Mouse (Mus musculus): ENCODE results near the gene Runx3. TPM values are rescaled to one million over a fixed set of nuclear protein-coding genes. Genes with fewer than 3 reads are reported as not detected.
A peak's percentile ranks its signal among the peaks of the same experiment; 100 is the strongest.
"Not testable (repeated sequence)": the region's sequence is repeated elsewhere in the genome, so short reads cannot be mapped to it uniquely, and the experiment has no call there.

Runx3 gene
- total RNA-seq, 1 experiment from 2014 or later: 9.8 TPM

DNA sequence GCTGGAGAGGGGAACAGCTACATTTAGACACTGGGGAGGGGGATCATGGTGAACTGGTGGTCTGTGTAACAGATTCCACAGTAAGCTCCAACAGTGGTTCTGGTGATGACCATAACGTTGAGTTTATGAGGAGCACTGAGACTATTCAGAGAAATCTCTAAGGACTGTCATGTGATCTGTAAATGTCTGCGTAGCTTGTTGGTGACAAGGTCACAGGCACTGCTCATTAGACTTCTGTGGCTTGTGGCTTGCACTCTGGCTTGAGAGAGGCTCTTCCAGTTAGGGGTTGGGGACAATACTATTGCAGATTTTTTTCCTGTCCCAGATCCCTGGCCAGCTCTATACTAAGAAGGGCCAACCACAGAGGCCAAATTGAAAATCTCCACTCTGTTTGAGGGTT lies 39.2 kb downstream of the Runx3 start:
- no peak for ATAC-seq (replicated peaks; ENCODE audit: insufficient number of reproducible peaks, low FRiP score, low TSS enrichment, poor library complexity, severe bottlenecking)

DNA sequence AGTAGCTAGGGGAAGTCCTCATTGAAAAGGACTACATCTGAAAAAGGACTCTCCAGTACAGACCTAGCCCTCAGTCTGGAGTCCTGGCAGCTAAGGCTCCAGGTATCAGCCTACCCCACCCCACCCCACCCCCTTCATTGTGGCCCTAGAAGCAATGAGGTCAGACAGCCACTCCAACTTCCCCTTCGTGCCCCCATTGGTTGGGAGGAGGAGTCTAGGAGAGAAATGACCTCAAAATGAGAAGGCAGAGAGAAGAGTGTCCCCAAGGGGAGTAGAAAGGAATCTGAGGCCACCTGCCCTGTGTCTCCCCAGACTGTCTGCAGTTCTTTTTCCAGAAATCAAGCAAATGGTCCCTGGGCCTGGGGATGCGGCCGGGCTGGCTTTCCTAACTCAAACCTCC lies 39.7 kb downstream of the Runx3 start:
- peak; percentile 76 for ATAC-seq (replicated peaks; ENCODE audit: insufficient number of reproducible peaks, low FRiP score, low TSS enrichment, poor library complexity, severe bottlenecking)

DNA sequence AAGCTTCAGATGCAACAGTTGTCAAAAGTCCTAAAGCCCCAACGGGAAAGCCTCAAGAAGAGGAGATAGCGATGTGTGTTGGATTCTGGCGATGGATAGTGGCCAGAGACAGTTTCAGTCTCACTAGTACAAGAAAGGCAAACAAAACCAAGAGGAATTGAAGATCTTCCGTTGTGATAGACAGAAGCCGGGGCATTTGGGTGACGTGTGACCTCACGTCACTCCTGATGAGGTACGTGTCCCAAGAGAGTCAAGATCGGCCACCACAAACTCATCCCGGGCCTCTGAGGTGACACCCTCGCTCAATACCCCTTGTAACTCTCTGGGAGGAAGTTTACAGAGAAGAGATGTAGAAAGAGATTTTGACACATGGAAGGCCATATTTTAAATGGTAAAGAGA lies 41.0 kb downstream of the Runx3 start:
- ATAC-seq (replicated peaks; ENCODE audit: insufficient number of reproducible peaks, low FRiP score, low TSS enrichment, poor library complexity, severe bottlenecking): no peak

DNA sequence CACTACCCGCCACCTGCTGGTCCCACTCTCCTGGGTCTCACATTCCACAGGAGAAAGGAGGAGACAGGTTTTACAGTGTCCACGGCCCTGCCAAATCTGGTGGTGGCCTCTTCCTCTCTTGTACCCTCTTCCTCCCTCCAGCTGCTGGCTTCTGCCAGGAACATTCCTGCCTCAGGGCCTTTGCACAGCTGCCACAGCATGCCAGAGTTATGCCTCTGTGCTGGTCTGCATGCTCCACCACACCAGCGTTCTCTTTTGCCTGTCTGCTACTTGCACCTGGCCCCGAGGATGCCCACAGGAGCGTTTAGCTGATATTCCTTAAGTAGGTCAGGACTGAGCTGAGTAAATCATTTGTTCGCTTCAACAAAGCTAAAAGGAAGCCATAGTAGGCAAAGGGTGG lies 45.3 kb downstream of the Runx3 start:
- no peak for ATAC-seq (replicated peaks; ENCODE audit: insufficient number of reproducible peaks, low FRiP score, low TSS enrichment, poor library complexity, severe bottlenecking)

DNA sequence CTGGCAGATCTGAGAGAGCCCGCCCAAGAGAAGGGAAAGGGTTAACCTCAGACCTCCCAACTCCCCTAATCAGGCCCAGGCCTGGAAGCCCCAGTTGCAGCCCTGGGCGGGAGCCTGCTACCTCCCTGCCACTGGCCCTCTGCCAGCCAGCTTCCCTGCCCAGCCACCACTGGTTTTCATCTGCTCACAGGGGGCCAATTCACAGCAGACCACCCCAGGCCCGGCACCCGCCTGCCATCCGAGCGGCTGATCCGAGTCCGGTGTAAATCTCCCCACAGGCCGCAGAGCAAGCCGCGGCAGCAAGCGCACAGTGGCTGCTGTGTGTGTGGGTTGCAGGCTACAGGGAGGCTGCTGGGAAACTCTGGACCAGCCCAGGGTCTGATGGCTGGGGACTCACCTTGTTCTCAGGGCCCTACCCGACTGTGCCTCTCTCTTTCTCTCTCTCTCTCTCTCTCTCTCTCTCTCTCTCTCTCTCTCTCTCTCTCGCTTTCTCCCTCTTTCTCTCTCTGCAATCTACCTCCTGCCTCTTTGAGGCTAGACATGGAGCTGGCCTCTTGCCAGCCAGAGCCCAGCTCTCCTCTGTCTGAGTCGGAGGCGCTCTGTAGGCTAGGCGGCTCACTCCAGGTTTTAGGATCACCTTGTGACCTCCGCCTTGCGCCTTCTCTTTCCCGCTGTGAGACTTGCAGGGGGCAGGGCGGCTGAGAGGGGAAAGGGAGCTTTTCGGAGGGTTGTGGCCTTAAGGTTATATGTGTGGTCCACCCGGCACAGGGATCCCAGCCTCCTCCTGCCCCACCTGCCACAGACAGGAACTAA lies 46.2 kb downstream of the Runx3 start:
- no peak for ATAC-seq (replicated peaks; ENCODE audit: insufficient number of reproducible peaks, low FRiP score, low TSS enrichment, poor library complexity, severe bottlenecking)

DNA sequence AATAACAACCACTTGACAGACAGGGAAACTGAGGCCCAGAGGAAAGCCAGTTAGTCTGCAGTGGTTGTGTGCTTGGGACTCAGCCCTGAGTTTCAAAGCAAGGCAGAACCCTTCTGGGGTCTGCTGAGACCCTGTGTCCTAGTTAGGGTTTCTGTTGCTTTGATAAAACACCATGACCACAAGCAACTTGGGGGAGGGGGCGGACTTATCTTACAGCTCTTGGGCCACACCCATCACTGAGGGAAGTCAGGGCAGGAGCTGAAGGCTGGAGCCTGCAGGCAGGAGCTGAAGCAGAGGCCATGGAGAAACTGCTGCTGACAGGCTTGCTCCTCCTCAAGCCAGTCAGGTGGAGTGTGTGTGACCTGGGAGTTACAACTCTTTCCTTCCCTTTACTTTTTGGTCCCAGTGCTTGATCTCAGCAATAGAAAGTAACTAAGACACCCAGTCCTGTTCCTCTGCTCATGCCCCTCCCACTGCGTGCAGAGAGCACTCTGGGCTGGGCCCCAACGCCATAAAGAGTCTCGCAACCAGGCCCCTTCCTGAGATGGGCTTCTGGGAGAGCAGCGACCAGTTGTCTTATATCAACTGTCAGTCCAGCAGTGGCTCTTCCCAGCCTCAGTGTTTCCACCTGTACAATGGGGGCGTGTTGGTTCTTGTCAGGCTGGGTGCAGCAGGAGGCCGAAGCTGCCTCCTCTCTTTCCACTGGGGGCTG lies 47.5 kb downstream of the Runx3 start:
- no peak for ATAC-seq (replicated peaks; ENCODE audit: insufficient number of reproducible peaks, low FRiP score, low TSS enrichment, poor library complexity, severe bottlenecking)

DNA sequence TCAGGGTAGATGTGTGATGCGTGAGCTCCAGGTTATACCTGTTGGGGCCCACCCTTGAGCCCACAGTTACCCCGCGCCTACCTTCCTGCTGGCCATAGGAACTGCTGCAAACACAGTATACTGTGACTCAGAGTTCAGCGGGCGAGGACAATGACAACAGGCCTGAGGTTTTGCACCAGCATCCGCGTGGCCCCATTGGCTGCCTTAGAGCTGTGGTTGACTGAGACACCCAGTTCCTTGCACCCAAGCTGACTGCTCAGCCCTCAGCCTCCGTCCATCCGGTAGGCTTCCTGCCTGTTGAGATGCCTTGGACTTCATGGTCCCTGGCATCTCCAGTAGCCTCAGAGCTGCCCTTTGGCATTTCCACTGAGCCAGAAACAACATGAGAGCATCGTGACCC lies 48.6 kb downstream of the Runx3 start:
- peak; percentile 40; the same call in 1 of the 2 replicates for ATAC-seq (replicated peaks; ENCODE audit: insufficient number of reproducible peaks, low FRiP score, low TSS enrichment, poor library complexity, severe bottlenecking)

DNA sequence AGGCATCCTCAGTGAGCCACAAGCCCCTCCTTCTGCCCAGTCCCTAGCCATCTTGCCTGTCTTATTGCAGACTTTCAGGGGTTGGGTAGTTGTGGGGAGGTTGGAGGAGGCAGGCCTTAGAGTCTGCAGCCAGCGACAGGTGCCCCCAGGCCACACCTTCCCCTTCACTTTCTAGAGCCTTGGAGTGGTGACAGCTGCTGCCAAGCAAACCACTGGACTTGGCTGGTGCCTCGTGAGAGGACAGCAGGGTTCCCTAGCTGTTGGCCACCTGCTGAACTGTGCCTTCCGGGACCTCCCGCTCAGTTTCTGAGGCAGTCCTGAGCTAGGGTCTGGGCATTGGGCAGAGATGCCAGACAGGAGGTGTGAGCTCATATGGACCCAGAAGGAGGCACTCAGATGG lies 49.0 kb downstream of the Runx3 start:
- no peak for ATAC-seq (replicated peaks; ENCODE audit: insufficient number of reproducible peaks, low FRiP score, low TSS enrichment, poor library complexity, severe bottlenecking)

DNA sequence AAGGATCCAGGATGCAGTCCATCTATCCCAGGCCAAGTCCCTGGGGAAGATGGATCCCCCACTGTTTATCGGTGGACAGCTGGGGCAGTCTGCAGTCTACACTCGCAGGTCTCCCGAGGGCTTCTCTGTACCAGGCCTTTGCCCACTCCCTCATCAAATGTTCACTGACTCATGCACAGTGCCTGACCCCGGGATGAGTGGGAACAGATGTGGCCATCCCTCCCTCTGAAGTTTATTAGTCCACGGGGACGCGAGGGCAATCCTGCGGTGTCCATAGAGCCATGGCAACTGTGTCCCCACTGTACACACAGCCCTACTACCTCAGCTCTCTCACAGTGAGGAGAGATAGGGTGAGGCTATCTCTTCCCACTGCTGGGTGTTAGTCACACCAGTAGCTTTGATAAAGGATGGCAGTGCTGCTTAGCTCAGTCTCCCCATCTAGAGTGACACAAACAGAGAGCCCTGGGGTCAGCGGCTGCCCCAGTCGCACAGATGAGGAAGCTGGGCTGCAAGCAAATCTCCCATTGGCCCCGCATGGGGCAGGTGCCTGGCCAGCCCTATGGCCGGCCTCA lies 50.9 kb downstream of the Runx3 start:
- ATAC-seq (replicated peaks; ENCODE audit: insufficient number of reproducible peaks, low FRiP score, low TSS enrichment, poor library complexity, severe bottlenecking): no peak

DNA sequence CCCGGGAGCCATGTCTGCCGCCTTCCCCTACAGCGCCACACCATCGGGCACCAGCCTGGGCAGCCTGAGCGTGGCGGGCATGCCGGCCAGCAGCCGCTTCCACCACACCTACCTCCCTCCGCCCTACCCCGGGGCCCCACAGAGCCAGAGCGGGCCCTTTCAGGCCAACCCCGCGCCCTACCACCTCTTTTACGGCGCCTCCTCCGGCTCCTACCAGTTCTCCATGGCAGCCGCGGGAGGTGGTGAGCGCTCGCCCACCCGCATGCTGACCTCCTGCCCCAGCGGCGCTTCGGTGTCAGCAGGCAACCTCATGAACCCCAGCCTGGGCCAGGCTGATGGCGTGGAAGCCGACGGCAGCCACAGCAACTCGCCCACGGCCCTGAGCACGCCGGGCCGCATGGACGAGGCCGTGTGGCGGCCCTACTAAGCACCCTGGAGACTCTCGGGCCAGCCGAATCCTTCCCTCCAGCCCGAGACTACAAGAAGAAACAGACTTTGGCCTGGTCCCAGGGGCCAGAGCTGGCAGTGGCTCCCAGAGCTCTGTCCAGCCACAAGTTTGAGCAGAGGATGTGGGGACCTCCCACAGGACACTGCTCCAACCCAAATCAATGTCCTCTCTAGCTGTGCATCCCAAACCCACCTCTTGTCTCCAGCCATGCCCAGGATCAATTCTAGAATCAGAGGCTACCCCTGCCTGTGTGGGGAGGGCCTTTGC lies 55.1 kb downstream of the Runx3 start:
- ATAC-seq (replicated peaks; ENCODE audit: insufficient number of reproducible peaks, low FRiP score, low TSS enrichment, poor library complexity, severe bottlenecking): no peak

DNA sequence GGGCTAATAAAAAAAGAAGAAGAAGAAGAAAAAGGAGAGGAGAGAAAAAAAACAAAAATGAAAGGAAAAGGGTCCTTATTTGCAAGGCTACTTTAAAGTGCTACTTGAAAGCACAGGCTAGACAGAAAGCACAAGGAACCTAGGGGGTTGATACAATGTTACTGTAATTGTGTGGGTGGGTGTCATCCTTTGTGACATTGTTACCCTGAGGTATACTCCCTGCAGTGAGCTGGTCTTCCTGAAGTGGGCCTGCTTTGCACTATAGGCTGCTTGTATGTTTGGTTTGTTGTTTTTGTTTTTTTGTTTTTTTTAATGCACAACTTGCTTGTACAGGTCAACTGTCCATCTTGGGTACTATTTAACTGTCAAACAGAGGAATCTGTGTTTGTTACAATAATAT lies 57.1 kb downstream of the Runx3 start:
- no peak for ATAC-seq (replicated peaks; ENCODE audit: insufficient number of reproducible peaks, low FRiP score, low TSS enrichment, poor library complexity, severe bottlenecking)

DNA sequence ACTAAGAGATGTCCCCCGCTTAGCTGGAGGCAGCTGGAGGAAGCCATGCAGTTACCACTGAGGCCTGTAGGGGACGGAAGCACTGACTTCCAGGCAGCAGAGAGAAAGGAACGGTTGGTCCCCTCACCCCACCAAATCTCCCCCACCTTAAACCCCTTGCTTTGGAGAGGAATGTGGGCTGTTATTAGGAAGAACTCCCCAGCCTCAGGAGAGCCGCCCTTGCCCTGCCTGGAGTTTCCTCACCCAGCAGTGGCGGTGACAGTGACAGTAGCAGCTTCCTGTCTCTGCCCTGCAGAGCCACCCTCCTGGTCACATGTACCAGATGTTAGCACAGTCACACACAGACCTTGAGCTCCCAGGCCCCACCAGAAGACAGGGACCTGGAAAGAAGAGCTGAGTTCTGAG lies 58.6 kb downstream of the Runx3 start:
- ATAC-seq (replicated peaks; ENCODE audit: insufficient number of reproducible peaks, low FRiP score, low TSS enrichment, poor library complexity, severe bottlenecking): peak; percentile 68

DNA sequence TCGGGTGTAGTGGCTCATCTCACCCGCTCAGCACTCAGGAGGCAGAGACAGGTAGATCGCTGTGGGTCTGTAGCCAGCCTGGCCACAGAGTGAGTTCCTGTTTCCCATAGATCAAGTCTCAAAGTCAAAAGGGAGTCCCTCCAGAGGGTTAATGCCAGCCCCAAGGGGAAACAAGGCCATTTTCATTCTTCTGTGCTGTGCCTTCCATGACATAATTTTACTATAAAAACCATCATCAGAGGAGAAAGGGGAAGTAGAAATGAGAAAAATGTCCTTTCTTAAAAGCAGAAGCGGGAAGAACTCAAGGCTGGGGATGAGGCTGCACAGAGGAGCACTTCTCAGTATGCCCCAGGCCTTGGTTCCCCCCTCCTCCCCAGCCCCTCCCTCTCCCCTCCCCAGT lies 61.4 kb downstream of the Runx3 start:
- peak; percentile 82 for ATAC-seq (replicated peaks; ENCODE audit: insufficient number of reproducible peaks, low FRiP score, low TSS enrichment, poor library complexity, severe bottlenecking)

DNA sequence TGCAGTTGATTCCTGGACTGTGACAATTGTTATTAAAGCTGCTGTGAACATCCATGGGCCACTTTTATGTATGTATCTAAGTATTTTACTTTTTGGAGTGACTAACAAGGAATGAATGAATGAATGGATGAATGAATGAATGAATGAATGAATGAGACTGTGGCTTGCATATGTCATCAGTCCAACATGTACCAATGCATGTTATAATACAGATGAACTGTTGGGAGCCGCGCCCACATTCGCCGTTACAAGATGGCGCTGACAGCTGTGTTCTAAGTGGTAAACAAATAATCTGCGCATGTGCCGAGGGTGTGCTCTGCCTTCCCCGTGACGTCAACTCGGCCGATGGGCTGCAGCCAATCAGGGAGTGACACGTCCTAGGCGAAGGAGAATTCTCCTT lies 63.8 kb downstream of the Runx3 start:
- not testable (repeated sequence) for ATAC-seq (replicated peaks; ENCODE audit: insufficient number of reproducible peaks, low FRiP score, low TSS enrichment, poor library complexity, severe bottlenecking)

DNA sequence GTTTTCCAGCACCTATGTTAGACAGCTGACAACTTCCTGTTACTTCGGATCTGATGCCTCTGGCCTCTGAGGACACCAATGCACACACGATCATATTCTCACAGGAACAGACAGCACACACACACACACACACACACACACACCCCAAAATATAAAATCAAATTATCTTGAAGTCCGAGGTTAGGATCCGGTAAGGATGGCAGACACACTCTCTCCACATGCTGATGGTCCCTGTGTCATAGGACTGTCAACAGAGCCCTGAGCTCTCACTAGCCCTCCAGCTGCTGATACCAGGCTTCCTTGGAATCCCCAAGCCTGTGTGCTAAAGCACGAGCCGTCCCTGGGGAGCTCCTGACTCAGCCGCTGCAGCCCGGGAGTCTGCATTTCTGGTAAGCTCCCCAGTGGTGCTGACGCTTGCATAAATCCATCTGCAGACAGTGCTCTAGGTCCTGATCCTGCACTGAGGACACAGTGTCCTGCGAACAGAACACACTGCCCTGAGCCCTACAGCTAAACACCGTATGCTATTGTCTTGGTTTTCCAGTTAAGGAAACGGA lies 69.1 kb downstream of the Runx3 start:
- no peak for ATAC-seq (replicated peaks; ENCODE audit: insufficient number of reproducible peaks, low FRiP score, low TSS enrichment, poor library complexity, severe bottlenecking)

DNA sequence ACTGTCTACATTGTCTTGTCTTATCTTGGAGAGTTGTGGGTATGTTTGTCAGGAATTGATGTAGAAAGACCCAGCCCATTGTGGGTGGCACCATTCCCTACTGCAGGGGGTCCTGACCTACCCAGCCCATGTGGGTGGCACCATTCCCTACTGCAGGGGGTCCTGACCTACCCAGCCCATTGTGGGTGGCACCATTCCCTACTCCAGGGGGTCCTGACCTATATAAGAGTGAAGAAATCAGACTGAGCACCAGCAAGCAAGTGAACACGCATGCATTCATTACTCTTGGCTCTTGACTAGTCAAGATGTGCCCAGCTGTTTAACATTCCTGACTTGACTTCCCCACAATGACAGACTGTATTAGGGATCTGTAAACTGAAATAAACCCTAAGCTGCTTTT lies 69.9 kb downstream of the Runx3 start:
- ATAC-seq (replicated peaks; ENCODE audit: insufficient number of reproducible peaks, low FRiP score, low TSS enrichment, poor library complexity, severe bottlenecking): no peak

DNA sequence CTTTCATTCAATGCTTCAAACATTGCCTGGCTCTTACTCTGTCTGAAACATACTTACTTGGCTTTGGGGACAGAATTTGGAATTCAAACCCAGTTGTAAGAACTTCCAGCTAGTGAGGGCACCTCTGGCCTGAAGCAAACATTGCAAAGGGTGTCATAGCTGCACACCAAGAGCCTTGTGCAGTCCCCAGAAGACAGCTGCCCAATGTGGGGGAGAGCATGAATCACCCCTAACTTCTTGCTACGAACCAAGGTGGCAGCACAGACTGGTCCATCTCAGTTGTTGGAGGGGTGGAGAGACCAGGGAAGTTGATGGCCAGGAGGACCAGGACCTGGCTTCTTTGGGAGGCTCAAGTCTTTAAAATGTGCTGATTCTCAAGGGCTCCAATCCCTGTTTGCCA lies 70.7 kb downstream of the Runx3 start:
- ATAC-seq (replicated peaks; ENCODE audit: insufficient number of reproducible peaks, low FRiP score, low TSS enrichment, poor library complexity, severe bottlenecking): no peak

DNA sequence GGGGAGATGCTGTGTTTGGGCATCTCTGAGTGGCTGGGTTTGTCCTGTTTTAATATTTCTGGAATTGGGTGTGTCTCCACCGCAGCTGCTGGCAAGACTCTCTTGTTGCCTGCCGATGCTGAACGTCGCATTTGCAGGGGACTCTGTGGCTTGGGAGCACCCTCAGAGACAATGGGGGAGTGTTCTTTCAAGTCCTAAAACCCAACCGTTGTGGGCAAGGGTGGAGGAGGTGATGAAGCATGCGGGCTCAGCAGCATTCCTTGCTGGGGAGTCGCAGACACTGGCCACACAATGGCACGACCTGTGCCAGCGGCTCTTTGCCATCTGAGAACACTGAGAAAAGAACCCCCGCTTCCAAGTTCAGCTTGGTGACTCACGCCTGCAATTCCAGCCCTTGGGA lies 71.2 kb downstream of the Runx3 start:
- ATAC-seq (replicated peaks; ENCODE audit: insufficient number of reproducible peaks, low FRiP score, low TSS enrichment, poor library complexity, severe bottlenecking): no peak

DNA sequence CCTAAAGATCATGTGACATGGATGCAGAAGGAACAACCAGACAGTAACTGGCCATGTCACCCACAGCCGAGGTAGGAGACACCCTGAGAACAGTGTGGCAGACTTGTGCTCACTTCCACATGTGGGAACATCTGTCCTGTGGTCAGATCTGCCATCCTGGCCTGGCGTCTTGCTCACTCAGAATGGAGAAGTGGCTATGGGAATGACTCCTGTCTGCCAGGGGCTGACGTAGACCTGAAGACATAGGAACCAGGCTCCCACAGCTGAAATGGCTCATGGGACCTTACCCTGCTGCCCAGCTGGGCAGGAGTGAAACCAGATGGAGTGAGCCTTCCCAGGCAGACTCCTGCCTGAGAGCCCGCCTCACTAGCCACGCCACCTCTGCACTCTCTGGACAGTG lies 72.4 kb downstream of the Runx3 start:
- peak; percentile 90 for ATAC-seq (replicated peaks; ENCODE audit: insufficient number of reproducible peaks, low FRiP score, low TSS enrichment, poor library complexity, severe bottlenecking)

All from monocyte, adult 5-6 weeks (primary cell).